Mouse (Mus musculus) NIH3T3 (cell line): ENCODE data around the gene Pagr1b.
A peak's percentile ranks its signal among the peaks of the same experiment; 100 is the strongest.

Source experiments
- DNase-seq: peaks from one replicate; pipeline ENCODE4 v3.0.0-alpha.2; 2012; ENCODE audit warnings: low read depth

Gene Pagr1b

DNA sequence TGATC, at the start of gene Pagr1b:
TSS of gene Pagr1b (minus strand) at position 4 of the 5 bp plus-strand sequence.
- no peak for DNase-seq

GRCm38 (mm10) chr7:127065538-127065937, 49.3 kb upstream of the Pagr1b start:
- DNase-seq = no peak

- no peak for DNase-seq
Measured at GRCm38 (mm10) chr7:127055026-127055585, 38.8 kb upstream of the Pagr1b start.

DNA sequence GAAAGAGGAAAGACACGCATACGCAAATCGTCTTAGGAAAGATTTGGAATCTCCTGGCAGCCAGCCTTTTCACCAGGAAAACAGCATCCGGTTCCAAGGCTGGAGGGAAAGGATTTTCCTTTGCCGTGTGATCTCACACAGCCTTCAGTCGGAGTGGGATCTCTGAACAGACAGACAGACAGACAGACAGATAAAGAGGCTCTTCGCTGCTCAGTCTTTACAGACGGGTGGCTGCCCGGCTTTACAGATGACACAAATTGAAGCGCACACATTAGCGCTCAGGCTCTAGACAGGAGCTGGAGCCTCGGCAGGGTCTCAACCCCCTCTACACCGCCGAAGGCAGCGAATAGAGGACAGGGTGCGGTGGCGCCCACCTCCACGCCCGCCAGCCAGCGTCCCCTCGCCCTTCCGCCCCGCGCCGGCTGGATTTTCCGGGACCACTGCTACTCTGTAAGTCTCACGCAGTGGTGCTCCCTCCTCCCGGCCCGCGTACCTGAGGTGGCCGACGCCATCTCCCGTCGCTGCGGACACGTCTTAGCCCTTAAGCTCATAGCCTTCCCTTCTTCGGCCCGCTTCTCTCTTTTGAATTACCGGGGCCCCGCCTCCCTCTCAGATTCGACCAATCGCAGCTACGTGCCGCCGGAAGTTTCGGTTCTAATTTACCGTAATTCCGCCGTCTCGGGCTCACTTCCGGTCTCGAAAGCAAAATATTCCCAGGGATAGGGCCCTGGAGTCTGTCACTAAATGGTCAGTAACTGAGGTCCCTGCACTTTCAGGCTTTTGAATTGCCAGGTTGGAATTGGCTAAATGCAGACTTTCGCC, 25.8 kb upstream of the Pagr1b start, which contains the start of gene Kif22:
TSS of gene Kif22 (minus strand) at position 621 of the 822 bp plus-strand sequence.
- peak; percentile 91 for DNase-seq

DNA sequence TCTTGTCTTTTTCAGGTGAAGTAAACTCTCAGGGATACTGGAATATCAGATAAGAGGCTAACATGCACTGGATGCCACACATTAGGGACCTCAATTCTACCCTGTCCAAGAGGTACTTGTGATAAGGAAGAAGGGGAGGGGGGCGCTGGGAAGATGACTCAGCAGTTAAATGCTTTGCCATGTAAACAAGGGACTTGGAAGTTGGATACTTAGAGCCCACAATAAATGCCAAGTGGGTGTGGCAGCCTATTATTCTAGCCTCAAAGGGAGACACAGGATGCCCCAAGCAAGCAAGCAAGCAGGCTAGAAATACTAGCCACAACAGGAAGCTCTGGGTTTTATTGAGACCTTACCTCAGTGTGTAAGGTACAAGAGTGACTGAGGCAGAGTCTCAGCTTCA, 15.0 kb upstream of the Pagr1b start:
- DNase-seq = peak; percentile 31

- peak; percentile 57 for DNase-seq
Measured at GRCm38 (mm10) chr7:127030172-127030571, 13.9 kb upstream of the Pagr1b start.

GRCm38 (mm10) chr7:127027885-127028284, 11.6 kb upstream of the Pagr1b start:
- no peak for DNase-seq

DNA sequence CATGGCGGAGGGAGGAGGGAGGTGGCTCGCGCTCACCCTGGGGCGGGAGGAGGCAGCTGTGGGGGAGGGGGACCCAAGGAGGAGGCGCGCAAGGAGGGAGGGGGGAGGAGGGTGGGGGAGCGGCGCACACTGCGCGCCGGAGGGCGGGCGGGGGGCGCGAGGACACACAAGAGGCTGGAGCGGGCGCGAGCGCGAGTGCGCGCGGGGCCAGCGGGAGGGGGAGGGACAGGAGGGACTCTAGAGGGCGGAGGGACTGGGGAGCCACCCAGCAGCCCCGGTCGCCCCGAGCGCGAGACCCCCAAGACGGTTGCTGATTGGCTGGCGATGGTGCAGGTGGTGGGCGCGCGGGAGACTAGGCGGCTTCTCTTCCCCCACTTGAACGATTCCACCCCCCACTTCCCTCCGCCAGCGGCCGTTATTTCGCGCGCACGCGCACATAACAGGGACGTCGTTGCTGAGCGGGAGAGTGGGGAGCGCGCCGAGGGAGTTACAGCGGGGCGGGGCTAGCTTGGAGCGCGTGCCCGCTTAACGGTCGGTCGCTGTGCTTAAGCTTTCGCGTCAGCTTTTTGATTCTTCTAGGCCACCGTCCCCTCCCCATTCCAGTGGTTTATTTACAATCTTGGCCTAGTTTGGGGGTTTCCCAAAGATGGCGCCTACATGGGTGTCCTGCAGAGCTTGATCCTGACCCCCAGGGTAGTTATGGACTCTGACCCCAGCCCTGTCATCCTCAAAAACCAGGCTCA, 10.9 kb upstream of the Pagr1b start, which contains the start of gene Maz:
TSS of gene Maz (minus strand) at position 54 of the 743 bp plus-strand sequence.
- peak; percentile 99 for DNase-seq

DNA sequence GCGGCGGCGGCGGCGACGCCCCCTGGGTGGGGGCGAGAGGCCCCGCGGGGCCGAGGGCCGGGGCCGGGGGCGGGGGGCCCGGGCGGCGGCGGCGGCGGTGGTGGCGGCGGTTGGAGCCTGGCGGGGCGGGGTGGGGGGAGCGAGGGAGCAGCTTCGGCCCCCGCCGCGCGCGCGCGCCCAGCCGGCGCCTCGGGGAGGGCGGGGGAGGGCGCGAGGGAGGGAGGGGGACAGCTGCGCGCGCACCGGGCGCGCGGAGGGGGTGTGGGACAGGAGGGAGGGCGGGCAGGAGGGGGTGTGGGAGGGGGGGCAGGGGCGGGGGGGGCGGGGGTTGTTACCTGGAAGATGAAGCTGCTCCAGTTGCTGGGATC, 10.3 kb upstream of the Pagr1b start:
- DNase-seq = no peak

DNA sequence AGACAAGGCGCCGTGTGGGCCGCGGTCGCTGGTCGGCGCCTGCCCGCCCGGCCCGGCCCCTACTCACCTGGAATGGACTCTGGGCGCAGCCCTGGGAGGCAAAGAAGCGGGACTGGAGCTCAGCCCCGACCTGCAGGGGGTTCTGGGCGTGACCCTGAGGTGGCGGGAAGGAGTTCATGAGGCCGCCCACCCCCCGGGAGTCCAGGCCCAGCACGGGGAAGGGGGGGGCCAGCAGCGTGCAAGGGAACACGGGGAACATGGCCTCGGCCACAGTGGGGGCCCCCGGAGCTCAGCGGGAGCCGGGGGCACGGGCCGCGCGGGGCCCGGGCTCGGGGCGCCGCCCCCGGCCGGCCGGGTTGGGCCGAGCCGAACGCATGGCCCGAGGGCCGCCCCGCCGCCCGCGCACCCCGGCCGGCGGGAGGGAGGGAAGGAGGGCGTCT, 9.9 kb upstream of the Pagr1b start:
- no peak for DNase-seq

GRCm38 (mm10) chr7:127025556-127026160, 9.4 kb upstream of the Pagr1b start:
- peak; percentile 62 for DNase-seq

DNA sequence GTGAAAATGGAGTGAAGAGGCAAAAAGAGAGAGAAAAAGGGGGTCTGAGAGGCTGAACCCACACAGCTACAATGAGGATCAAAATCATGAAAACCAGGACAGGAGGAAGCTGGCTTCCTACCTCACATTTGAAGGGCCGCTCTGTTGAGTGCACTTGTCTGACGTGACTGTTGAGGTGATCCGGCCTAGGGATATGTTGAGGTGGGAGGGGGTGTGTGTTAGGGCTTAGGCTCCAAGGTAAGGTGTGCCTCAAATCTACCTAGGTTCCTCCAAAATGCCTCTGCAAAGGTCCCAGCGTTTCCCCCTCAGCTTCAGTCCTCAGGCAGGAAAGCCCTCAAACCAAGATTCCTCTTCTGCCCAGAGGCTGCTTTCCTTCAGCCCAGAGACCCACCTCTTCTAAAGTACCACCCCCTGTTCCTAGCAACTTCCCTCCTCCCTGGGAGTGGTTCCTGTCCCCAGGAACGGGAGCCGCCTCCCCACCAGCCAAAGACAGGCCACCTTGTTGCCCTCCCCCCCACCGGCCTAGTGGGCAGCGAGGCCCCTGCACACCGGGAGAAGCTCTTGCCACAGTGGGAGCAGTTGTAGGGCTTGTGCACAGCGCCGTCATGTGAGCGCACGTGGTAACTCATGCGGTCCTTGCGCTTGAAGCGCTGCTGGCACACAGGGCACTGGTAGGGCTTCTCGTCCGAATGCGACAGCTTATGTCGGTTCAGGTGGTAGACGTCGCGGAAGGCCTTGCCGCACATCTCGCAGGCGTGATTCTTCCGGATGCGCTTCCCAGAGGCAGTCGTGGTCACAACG, 8.7 kb upstream of the Pagr1b start:
- DNase-seq = peak; percentile 88

- no peak for DNase-seq
Measured at GRCm38 (mm10) chr7:127023896-127024690, 7.8 kb upstream of the Pagr1b start.

- no peak for DNase-seq
Measured at GRCm38 (mm10) chr7:127023272-127023691, 7.0 kb upstream of the Pagr1b start.

- DNase-seq = no peak
Measured at GRCm38 (mm10) chr7:127022528-127023271, 6.4 kb upstream of the Pagr1b start.

GRCm38 (mm10) chr7:127021563-127022527, 5.6 kb upstream of the Pagr1b start:
- DNase-seq = no peak

DNA sequence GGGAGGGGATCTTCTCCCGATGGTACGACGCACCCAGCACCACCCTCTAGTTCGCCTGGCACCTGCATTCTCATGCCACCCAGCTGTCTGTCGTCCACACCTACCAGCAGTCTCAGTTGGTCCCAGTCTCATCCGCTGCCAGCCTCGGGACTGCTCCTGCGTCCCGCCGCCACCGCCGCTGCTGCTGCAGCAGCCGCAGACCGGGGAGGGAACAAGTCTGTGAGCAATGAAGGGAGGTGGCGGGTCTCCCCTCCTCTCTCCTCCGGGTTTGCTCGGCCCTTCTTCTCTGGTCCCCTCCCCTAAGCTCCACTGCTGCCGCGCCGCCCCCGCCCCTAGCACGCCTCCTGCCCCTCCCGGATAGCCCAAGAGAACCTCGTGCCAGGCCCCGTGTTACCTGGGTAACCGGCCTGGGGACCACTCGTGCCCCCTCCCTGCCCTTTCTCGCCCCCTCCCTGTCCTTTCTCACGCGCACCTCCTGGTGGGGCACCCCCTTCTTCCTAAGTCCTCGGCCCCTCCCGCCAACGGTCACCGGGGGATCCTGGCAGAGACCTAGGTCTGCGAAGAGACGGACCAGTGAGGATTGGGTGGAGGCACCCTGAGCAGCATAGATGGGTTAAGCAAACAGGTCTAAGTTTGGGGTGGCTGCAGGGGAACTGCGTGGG, 4.7 kb upstream of the Pagr1b start, which contains the start of the genes Gm42742 and Prrt2:
TSS of gene Gm42742 (minus strand) at position 197 of the 662 bp plus-strand sequence.
TSS of gene Prrt2 (minus strand) at position 311 of the 662 bp plus-strand sequence.
- no peak for DNase-seq

- no peak for DNase-seq
Measured at GRCm38 (mm10) chr7:127020491-127020890, 4.2 kb upstream of the Pagr1b start.

- no peak for DNase-seq
Measured at GRCm38 (mm10) chr7:127020031-127020430, 3.7 kb upstream of the Pagr1b start.
